Mouse (Mus musculus): ENCODE data around the gene Spata13. TPM values are rescaled to one million over a fixed set of nuclear protein-coding genes. Genes with fewer than 3 reads are reported as not detected.

Gene Spata13
- polyA plus RNA-seq, 1 experiment from 2014 or later: 31.6 TPM

GRCm38 (mm10) chr14:60779198-60779597 lies 145.4 kb downstream of the Spata13 start:
- Histone ChIP-seq H3K27ac (replicated peaks; ENCODE audit: low read depth, low read length) (no peak overlapping the region), H3K9ac (replicated peaks; ENCODE audit: low read length) (no peak overlapping the region), H3K27me3 (ENCODE audit: control insufficient read depth, insufficient read depth, low read length) (no peaks in the 10 kb centered on the region), H3K9me3 (ENCODE audit: control insufficient read depth, low read length) (no peaks in the 10 kb centered on the region), H3K4me3 (replicated peaks; ENCODE audit: low read depth, low read length) (no peak overlapping the region), H3K4me1 (ENCODE audit: control insufficient read depth, insufficient read depth, low read length) (no peaks in the 10 kb centered on the region), H3K36me3 (ENCODE audit: control insufficient read depth, insufficient read depth, low read length) (no peaks in the 10 kb centered on the region), H3K4me2 (ENCODE audit: low read length) (no peak overlapping the region)
- WGBS: 96% methylated on average over 7 of the region's 7 CpGs
- DNase-seq: no peak
- no peak for ATAC-seq (ENCODE audit: low FRiP score, low TSS enrichment)

GRCm38 (mm10) chr14:60782121-60782656 lies 148.4 kb downstream of the Spata13 start:
- DNase-seq (no peak), ATAC-seq (ENCODE audit: low FRiP score, low TSS enrichment) (no peak)
- Histone ChIP-seq H3K36me3 (ENCODE audit: control insufficient read depth, insufficient read depth, low read length) (no peaks in the 10 kb centered on the region), H3K4me3 (replicated peaks; ENCODE audit: low read depth, low read length) (no peak overlapping the region), H3K27ac (replicated peaks; ENCODE audit: low read depth, low read length) (no peak overlapping the region), H3K4me1 (ENCODE audit: control insufficient read depth, insufficient read depth, low read length) (peaks cover 6% of the 10 kb centered on the region), H3K9me3 (ENCODE audit: control insufficient read depth, low read length) (no peaks in the 10 kb centered on the region), H3K9ac (replicated peaks; ENCODE audit: low read length) (no peak overlapping the region), H3K4me2 (ENCODE audit: low read length) (no peak overlapping the region), H3K27me3 (ENCODE audit: control insufficient read depth, insufficient read depth, low read length) (no peaks in the 10 kb centered on the region)
- 50% methylated on average over 7 of the region's 7 CpGs for WGBS

- H3K4me1 ChIP-seq (ENCODE audit: control insufficient read depth, insufficient read depth, low read length): peaks cover 6% of the 10 kb centered on the region
- no peak for ATAC-seq (ENCODE audit: low FRiP score, low TSS enrichment)
- no peak overlapping the region for H3K9ac ChIP-seq (replicated peaks; ENCODE audit: low read length)
- H3K36me3 ChIP-seq (ENCODE audit: control insufficient read depth, insufficient read depth, low read length): peaks cover 4% of the 10 kb centered on the region; the same call in 1 of the 2 replicates
- no peaks in the 10 kb centered on the region for H3K9me3 ChIP-seq (ENCODE audit: control insufficient read depth, low read length)
- DNase-seq: no peak
- H3K27me3 ChIP-seq (ENCODE audit: control insufficient read depth, insufficient read depth, low read length): no peaks in the 10 kb centered on the region
- H3K4me3 ChIP-seq (replicated peaks; ENCODE audit: low read depth, low read length): no peak overlapping the region
- 52% methylated on average over 8 of the region's 8 CpGs for WGBS
- no peak overlapping the region for H3K4me2 ChIP-seq (ENCODE audit: low read length)
- no peak overlapping the region for H3K27ac ChIP-seq (replicated peaks; ENCODE audit: low read depth, low read length)
These were observed 149.4 kb downstream of the Spata13 start for GRCm38 (mm10) chr14:60783196-60783595.

- H3K4me1 ChIP-seq (ENCODE audit: control insufficient read depth, insufficient read depth, low read length): peaks cover 6% of the 10 kb centered on the region
- peak within 1 kb of the TSS; percentile 68 for H3K4me3 ChIP-seq (replicated peaks; ENCODE audit: low read depth, low read length)
- peak within 1 kb of the TSS; percentile 87 for H3K4me2 ChIP-seq (ENCODE audit: low read length)
- H3K27ac ChIP-seq (replicated peaks; ENCODE audit: low read depth, low read length): peak within 1 kb of the TSS; percentile 72
- peak within 1 kb of the TSS; percentile 64 for H3K9ac ChIP-seq (replicated peaks; ENCODE audit: low read length)
- H3K27me3 ChIP-seq (ENCODE audit: control insufficient read depth, insufficient read depth, low read length): no peaks in the 10 kb centered on the region
- no peaks in the 10 kb centered on the region for H3K9me3 ChIP-seq (ENCODE audit: control insufficient read depth, low read length)
- peaks cover 8% of the 10 kb centered on the region; the same call in 1 of the 2 replicates for H3K36me3 ChIP-seq (ENCODE audit: control insufficient read depth, insufficient read depth, low read length)
- peak; percentile 95 for DNase-seq
- WGBS: under 1% methylated on average over 61 of the region's 61 CpGs
- ATAC-seq (ENCODE audit: low FRiP score, low TSS enrichment): peak; percentile 88
These were observed 150.9 kb downstream of the Spata13 start, which contains the start of gene Mipep for GRCm38 (mm10) chr14:60784427-60785315. TSS of gene Mipep (plus strand) at chr14:60784573.

- Histone ChIP-seq H3K9me3 (ENCODE audit: control insufficient read depth, low read length) (no peaks in the 10 kb centered on the region), H3K27ac (replicated peaks; ENCODE audit: low read depth, low read length) (no peak overlapping the region), H3K36me3 (ENCODE audit: control insufficient read depth, insufficient read depth, low read length) (peaks cover 33% of the 10 kb centered on the region), H3K4me2 (ENCODE audit: low read length) (no peak overlapping the region), H3K4me3 (replicated peaks; ENCODE audit: low read depth, low read length) (no peak overlapping the region), H3K9ac (replicated peaks; ENCODE audit: low read length) (no peak overlapping the region), H3K4me1 (ENCODE audit: control insufficient read depth, insufficient read depth, low read length) (peaks cover 3% of the 10 kb centered on the region), H3K27me3 (ENCODE audit: control insufficient read depth, insufficient read depth, low read length) (no peaks in the 10 kb centered on the region)
- DNase-seq (peak; percentile 77), ATAC-seq (ENCODE audit: low FRiP score, low TSS enrichment) (no peak; the same call in 1 of the 2 replicates)
- WGBS: 33% methylated on average over 3 of the region's 3 CpGs
These were observed 156.3 kb downstream of the Spata13 start for GRCm38 (mm10) chr14:60790103-60790502.

GRCm38 (mm10) chr14:60796600-60797322 lies 163.0 kb downstream of the Spata13 start:
- 90% methylated on average over 4 of the region's 4 CpGs for WGBS
- H3K4me2 ChIP-seq (ENCODE audit: low read length): no peak overlapping the region
- no peak overlapping the region for H3K27ac ChIP-seq (replicated peaks; ENCODE audit: low read depth, low read length)
- no peaks in the 10 kb centered on the region for H3K4me1 ChIP-seq (ENCODE audit: control insufficient read depth, insufficient read depth, low read length)
- no peak for ATAC-seq (ENCODE audit: low FRiP score, low TSS enrichment)
- no peak overlapping the region for H3K4me3 ChIP-seq (replicated peaks; ENCODE audit: low read depth, low read length)
- peaks cover 39% of the 10 kb centered on the region for H3K36me3 ChIP-seq (ENCODE audit: control insufficient read depth, insufficient read depth, low read length)
- no peak overlapping the region for H3K9ac ChIP-seq (replicated peaks; ENCODE audit: low read length)
- no peak for DNase-seq
- H3K9me3 ChIP-seq (ENCODE audit: control insufficient read depth, low read length): no peaks in the 10 kb centered on the region
- no peaks in the 10 kb centered on the region for H3K27me3 ChIP-seq (ENCODE audit: control insufficient read depth, insufficient read depth, low read length)

- Histone ChIP-seq H3K9me3 (ENCODE audit: control insufficient read depth, low read length) (no peaks in the 10 kb centered on the region), H3K4me3 (replicated peaks; ENCODE audit: low read depth, low read length) (no peak overlapping the region), H3K9ac (replicated peaks; ENCODE audit: low read length) (no peak overlapping the region), H3K27ac (replicated peaks; ENCODE audit: low read depth, low read length) (no peak overlapping the region), H3K4me1 (ENCODE audit: control insufficient read depth, insufficient read depth, low read length) (no peaks in the 10 kb centered on the region), H3K4me2 (ENCODE audit: low read length) (no peak overlapping the region), H3K36me3 (ENCODE audit: control insufficient read depth, insufficient read depth, low read length) (peaks cover 40% of the 10 kb centered on the region), H3K27me3 (ENCODE audit: control insufficient read depth, insufficient read depth, low read length) (no peaks in the 10 kb centered on the region)
- DNase-seq (no peak), ATAC-seq (ENCODE audit: low FRiP score, low TSS enrichment) (no peak)
- 94% methylated on average over 5 of the region's 5 CpGs for WGBS
These were observed 163.8 kb downstream of the Spata13 start for GRCm38 (mm10) chr14:60797596-60797995.

- H3K36me3 ChIP-seq (ENCODE audit: control insufficient read depth, insufficient read depth, low read length): peaks cover 50% of the 10 kb centered on the region
- WGBS: 93% methylated on average over 4 of the region's 4 CpGs
These were observed 164.9 kb downstream of the Spata13 start for GRCm38 (mm10) chr14:60798721-60799120.

More at GRCm38 (mm10) chr14:60798721-60799120, 164.9 kb downstream of the Spata13 start:
- no peaks in the 10 kb centered on the region for H3K27me3 ChIP-seq (ENCODE audit: control insufficient read depth, insufficient read depth, low read length)
- no peak for DNase-seq
- H3K4me2 ChIP-seq (ENCODE audit: low read length): no peak overlapping the region
- H3K9me3 ChIP-seq (ENCODE audit: control insufficient read depth, low read length): no peaks in the 10 kb centered on the region
- no peaks in the 10 kb centered on the region for H3K4me1 ChIP-seq (ENCODE audit: control insufficient read depth, insufficient read depth, low read length)
- H3K27ac ChIP-seq (replicated peaks; ENCODE audit: low read depth, low read length): no peak overlapping the region
- ATAC-seq (ENCODE audit: low FRiP score, low TSS enrichment): no peak
- no peak overlapping the region for H3K4me3 ChIP-seq (replicated peaks; ENCODE audit: low read depth, low read length)
- no peak overlapping the region for H3K9ac ChIP-seq (replicated peaks; ENCODE audit: low read length)
